Mouse (Mus musculus) limb, embryonic 14.5 days (tissue): ENCODE results near the gene Mapk3. TPM values are rescaled to one million over a fixed set of nuclear protein-coding genes. Genes with fewer than 3 reads are reported as not detected.

Experiments used
- ATAC-seq: fragments of 200-750 bp; cut with Nextera tagmentation; 2 replicates; pipeline ENCODE4 v1.8.0; 2017; ENCODE audit warnings: low read depth, moderate number of reproducible peaks, moderate TSS enrichment; ENCODE audit not compliant: low FRiP score
- DNase-seq: peaks from one replicate; pipeline ENCODE4 v3.0.0-alpha.2; 2015; ENCODE audit warnings: low spot score
- H3K27ac ChIP-seq: fragments of 300-500 bp; sonication (generic); replicated peaks from 2 replicates; pipeline ENCODE4 v1.5.1; 2014; ENCODE audit warnings: low read depth, mild to moderate bottlenecking, low read length, moderate library complexity, mixed read lengths
- H3K27me3 ChIP-seq: fragments of 300-500 bp; sonication (generic); 2 replicates; pipeline ENCODE4 v1.6.1; 2014; ENCODE audit warnings: low read length, mixed read lengths; ENCODE audit not compliant: control insufficient read depth, insufficient read depth
- H3K36me3 ChIP-seq: fragments of 300-500 bp; sonication (generic); 2 replicates; pipeline ENCODE4 v1.6.1; 2014; ENCODE audit warnings: mild to moderate bottlenecking, low read length, moderate library complexity, mixed read lengths; ENCODE audit not compliant: control insufficient read depth, insufficient read depth
- H3K4me1 ChIP-seq: fragments of 300-500 bp; sonication (generic); 2 replicates; pipeline ENCODE4 v1.6.1; 2014; ENCODE audit warnings: antibody characterized with exemption, low read length, mixed read lengths; ENCODE audit not compliant: control insufficient read depth, insufficient read depth
- H3K4me2 ChIP-seq: fragments of 300-500 bp; sonication (generic); replicated peaks from 2 replicates; pipeline ENCODE4 v1.6.1; 2014; ENCODE audit warnings: low read depth, mild to moderate bottlenecking, low read length, moderate library complexity; ENCODE audit not compliant: severe bottlenecking
- H3K4me3 ChIP-seq: fragments of 300-500 bp; sonication (generic); replicated peaks from 2 replicates; pipeline ENCODE4 v1.5.1; 2014; ENCODE audit warnings: low read length
- H3K9ac ChIP-seq: fragments of 300-500 bp; sonication (generic); 2 replicates; pipeline ENCODE4 v1.6.1; 2014; ENCODE audit warnings: mild to moderate bottlenecking, low read depth, low read length, moderate library complexity; ENCODE audit not compliant: severe bottlenecking
- H3K9me3 ChIP-seq: fragments of 300-500 bp; sonication (generic); 2 replicates; pipeline ENCODE4 v1.6.1; 2016; ENCODE audit warnings: low read length; ENCODE audit not compliant: control insufficient read depth
- POLR2A ChIP-seq: fragments of 200-500 bp; IDR thresholded peaks from 2 replicates; pipeline ENCODE4 v1.8.0; 2012; ENCODE audit warnings: inconsistent platforms, mild to moderate bottlenecking, moderate library complexity, borderline replicate concordance; ENCODE audit not compliant: insufficient read depth, insufficient read length; ENCODE audit errors: extremely low read depth
- WGBS: fragments of 180-500 bp; shearing (Covaris S2); extraction: QIAGEN DNeasy Blood & Tissue Kit; methylation state at CpG from one replicate; pipeline ENCODE4 v1.1.7; 2014; 5-methylcytosine and 5-hydroxymethylcytosine counted together
- polyA plus RNA-seq, 2 experiments: library from polyadenylated mRNA; depleted of rRNA in 1 of 2; stranded (reverse) in 1 of 2; unstranded in 1 of 2; fragments of >200 nt; fragmentation: Nextera tagmentation in 1 of 2; extraction: Ambion mirVana in 1 of 2; gene quantifications; 2 replicates each; pipeline versions ENCODE4 v1.2.1 to v1.2.3; 2012 to 2014

The Mapk3 gene
- polyA plus RNA-seq, 2 experiments: 52.4 to 134 TPM

DNA sequence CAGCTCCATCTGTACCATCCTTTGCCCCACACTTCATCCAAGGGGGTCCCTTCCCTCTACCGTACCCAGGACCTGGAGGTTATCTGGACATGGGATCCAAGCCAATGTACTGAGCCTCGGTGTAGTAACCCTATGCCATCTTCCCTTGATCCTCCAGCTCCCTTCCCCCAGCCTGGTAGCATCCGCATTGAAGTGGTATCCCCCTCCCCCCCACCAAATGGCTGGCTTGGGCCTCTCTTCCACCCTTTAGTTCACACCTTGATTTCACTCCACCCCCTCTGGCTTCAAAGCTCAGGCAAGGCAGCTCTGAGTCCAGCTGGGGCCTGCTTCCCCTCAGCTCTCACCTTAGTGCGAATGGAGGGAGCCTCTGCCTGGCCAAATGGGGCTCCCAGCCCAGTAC, 25.7 kb downstream of the Mapk3 start:
- Histone ChIP-seq H3K4me2 (no peak overlapping the region), H3K4me1 (peaks cover 14% of the 10 kb centered on the region), H3K4me3 (no peak overlapping the region), H3K9me3 (no peaks in the 10 kb centered on the region), H3K9ac (no peak overlapping the region), H3K27me3 (no peaks in the 10 kb centered on the region), H3K36me3 (peaks cover 63% of the 10 kb centered on the region), H3K27ac (no peak overlapping the region)
- ATAC-seq (no peak), DNase-seq (no peak)
- 53% methylated on average over 4 of the region's 4 CpGs for whole genome bisulfite sequencing
- TF ChIP-seq POLR2A: no peak

- no peak for DNase-seq
- H3K9me3 ChIP-seq: no peaks in the 10 kb centered on the region
- H3K36me3 ChIP-seq: peaks cover 66% of the 10 kb centered on the region
- no peak overlapping the region for H3K9ac ChIP-seq
- H3K27me3 ChIP-seq: no peaks in the 10 kb centered on the region
- no peak overlapping the region for H3K4me2 ChIP-seq
- no peak overlapping the region for H3K27ac ChIP-seq
- TF ChIP-seq POLR2A: no peak
- WGBS: 82% methylated on average over 14 of the region's 14 CpGs
- H3K4me1 ChIP-seq: peaks cover 10% of the 10 kb centered on the region
- no peak for ATAC-seq
- no peak overlapping the region for H3K4me3 ChIP-seq
These were observed 26.7 kb downstream of the Mapk3 start for GRCm38 (mm10) chr7:126786142-126786541.

DNA sequence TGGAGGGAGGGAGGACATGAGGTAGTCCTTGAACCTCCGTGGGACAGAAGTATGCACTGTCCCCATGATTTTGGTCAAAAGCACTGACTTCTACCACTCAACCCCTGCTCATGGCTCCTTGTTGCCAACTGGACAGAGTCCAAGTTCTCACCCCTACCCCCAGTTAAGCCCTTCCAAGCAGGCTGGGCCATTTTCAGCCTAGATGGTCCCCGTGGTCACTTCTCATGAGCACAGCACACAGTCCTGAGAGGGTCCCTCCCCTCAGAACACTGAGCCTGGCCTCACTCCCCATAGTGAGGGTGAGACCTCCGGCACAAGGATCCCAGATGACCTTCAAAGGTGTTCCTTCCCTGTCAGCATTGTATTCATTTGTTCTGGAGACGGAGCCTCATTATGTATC, 29.7 kb downstream of the Mapk3 start:
- H3K27ac ChIP-seq: no peak overlapping the region
- H3K27me3 ChIP-seq: no peaks in the 10 kb centered on the region
- 90% methylated on average over 4 of the region's 4 CpGs for WGBS
- peaks cover 10% of the 10 kb centered on the region; the same call in 1 of the 2 replicates for H3K4me1 ChIP-seq
- H3K9me3 ChIP-seq: no peaks in the 10 kb centered on the region
- H3K36me3 ChIP-seq: peaks cover 65% of the 10 kb centered on the region
- DNase-seq: no peak
- no peak for TF ChIP-seq POLR2A
- no peak for ATAC-seq
- no peak overlapping the region for H3K4me3 ChIP-seq
- no peak overlapping the region for H3K9ac ChIP-seq
- no peak overlapping the region for H3K4me2 ChIP-seq

DNA sequence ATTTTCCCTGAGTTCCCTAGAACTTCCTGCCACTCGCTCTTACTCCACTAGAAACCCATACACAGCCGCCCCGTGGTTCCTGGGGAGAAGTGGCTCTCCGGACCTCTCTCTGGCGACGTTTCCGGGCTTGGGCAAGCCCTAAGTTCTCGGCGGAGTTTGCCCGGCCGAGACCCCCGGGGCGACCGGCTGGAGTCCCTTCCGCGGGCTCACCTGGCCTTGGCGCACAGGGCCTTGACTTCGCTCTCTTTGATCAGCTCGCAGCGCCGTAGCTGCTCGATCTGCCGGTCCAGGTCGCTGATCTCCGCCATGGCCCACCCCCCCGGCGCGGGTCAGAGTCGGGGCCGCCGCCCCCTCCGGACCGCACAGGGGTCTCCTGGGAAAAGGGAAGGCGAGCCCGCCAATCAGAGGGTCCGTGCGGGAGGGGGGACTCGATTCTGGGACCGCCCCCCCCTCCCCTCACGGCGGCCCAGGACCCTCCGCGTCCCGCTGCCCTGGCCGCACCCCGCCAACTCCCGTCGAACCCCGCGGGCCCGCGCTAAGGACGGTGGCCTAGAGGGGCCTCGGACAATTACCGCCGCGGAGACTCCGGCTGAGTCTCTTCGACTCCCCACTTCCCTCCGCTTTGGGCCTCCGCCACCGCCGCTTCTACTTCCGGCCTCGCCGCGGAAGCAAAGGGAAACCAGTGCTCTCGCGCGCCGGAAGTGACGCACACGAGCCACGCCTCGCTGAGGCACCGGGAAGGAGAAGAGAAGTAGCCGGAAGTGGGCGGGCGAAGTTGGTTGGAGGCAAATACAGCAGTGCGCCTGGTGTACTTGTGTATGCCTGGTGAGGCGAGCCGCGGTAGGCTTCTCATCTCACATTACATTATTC, 32.7 kb downstream of the Mapk3 start, which contains the start of gene Ppp4c:
Gene Ppp4c (minus strand): TSS at position 646 of the 870 bp plus-strand sequence.
- DNase-seq (peak; percentile 98), ATAC-seq (peak; percentile 93)
- TF ChIP-seq POLR2A: 0 out of 2 replicates have a peak, but pooled peaks have one; percentile 48
- H3K27me3 ChIP-seq: no peaks in the 10 kb centered on the region
- H3K9ac ChIP-seq: peak within 1 kb of the TSS; percentile 84
- peak within 1 kb of the TSS; percentile 61 for H3K4me2 ChIP-seq
- H3K9me3 ChIP-seq: no peaks in the 10 kb centered on the region
- peak within 1 kb of the TSS; percentile 73 for H3K4me3 ChIP-seq
- peak within 1 kb of the TSS; percentile 96 for H3K27ac ChIP-seq
- H3K4me1 ChIP-seq: peaks cover 12% of the 10 kb centered on the region; the same call in 1 of the 2 replicates
- peaks cover 65% of the 10 kb centered on the region for H3K36me3 ChIP-seq
- WGBS: under 1% methylated on average over 71 of the region's 83 CpGs

GRCm38 (mm10) chr7:126792721-126793443, 33.5 kb downstream of the Mapk3 start:
- no peak for DNase-seq
- peak; percentile 1; the same call in 1 of the 2 replicates for ATAC-seq
- WGBS: 31% methylated on average over 11 of the region's 11 CpGs
- peak overlapping the region; percentile 96 for H3K27ac ChIP-seq
- peaks cover 65% of the 10 kb centered on the region for H3K36me3 ChIP-seq
- peaks cover 20% of the 10 kb centered on the region for H3K4me1 ChIP-seq
- H3K27me3 ChIP-seq: no peaks in the 10 kb centered on the region
- peak overlapping the region; percentile 35; the same call in 1 of the 2 replicates for H3K9ac ChIP-seq
- H3K4me3 ChIP-seq: peak overlapping the region; percentile 73
- H3K4me2 ChIP-seq: peak overlapping the region; percentile 61
- TF ChIP-seq POLR2A: no peak
- no peaks in the 10 kb centered on the region for H3K9me3 ChIP-seq
